Comparison of ENCODE assay signal across 11 mouse cellular contexts in the genomic region with DNA sequence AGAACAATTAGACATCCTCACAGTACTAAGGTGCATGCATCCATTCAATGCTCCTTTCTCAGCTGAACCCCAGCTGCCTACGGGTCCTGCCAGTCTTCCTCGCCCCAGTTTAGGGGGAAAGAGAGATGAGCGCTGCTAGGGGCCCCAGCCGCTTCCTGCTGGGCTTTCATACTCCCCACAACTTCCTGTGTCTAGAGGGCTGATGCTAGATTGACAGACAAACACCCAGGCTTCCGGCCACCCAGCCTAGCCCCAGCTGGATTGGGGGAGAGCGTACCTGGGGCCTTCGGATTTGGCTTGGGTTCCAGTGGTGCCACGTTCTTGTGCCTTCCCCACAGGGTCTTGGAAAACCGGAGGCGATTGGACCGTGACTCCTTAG. TPM values are rescaled to one million over a fixed set of nuclear protein-coding genes. Genes with fewer than 3 reads are reported as not detected.
DNase-seq lines count a peak whose midpoint lies in the region; ATAC-seq lines count a peak whose summit lies in the region.
"Had no signal": no experiment of that assay in that cellular context is flagged by ENCODE, and none has a peak within 500 bp of the region (broad histone marks: within the 10 kb centered on the region; RNA-seq: fewer than 3 reads in every experiment).

No protein-coding gene starts in this region.

- peak overlapping the region; percentile 60 for H3K4me2 ChIP-seq in liver, embryonic 15.5 days

- peak overlapping the region; percentile 41 for H3K9ac ChIP-seq in liver, embryonic 15.5 days

- no peaks in the 10 kb centered on the region for H3K4me1 ChIP-seq in brown adipose tissue, adult 24 weeks (ENCODE audit: control insufficient read depth, insufficient read depth, insufficient read length, low read length)
- H3K4me1 ChIP-seq in liver, embryonic 15.5 days (replicated peaks): peaks cover 13% of the 10 kb centered on the region

- peaks cover 6% of the 10 kb centered on the region; the same call in 1 of the 2 replicates for H3K27me3 ChIP-seq in liver, embryonic 15.5 days

- H3K36me3 ChIP-seq in liver, embryonic 15.5 days (replicated peaks): no peaks in the 10 kb centered on the region

- peak overlapping the region; percentile 42 for H3K4me3 ChIP-seq in brown adipose tissue, adult 24 weeks (ENCODE audit: insufficient read depth, low read depth, low read length)
- H3K4me3 ChIP-seq in liver, embryonic 15.5 days (replicated peaks): peak overlapping the region; percentile 47

- peak; percentile 89 for ATAC-seq in CD4-positive, CD25-positive, alpha-beta regulatory T cell, adult 4 months
- peak; percentile 54 for ATAC-seq in liver, embryonic 15.5 days (ENCODE audit: insufficient read depth)

- intact Hi-C loops in left cerebral cortex, postnatal 25 days (cut with DNase I): no loop called here

- 10% methylated on average over 11 of the region's 11 CpGs for WGBS in liver, embryonic 15.5 days (ENCODE audit: insufficient replicate concordance)

- peak; percentile 76 to 78 for DNase-seq in spleen, postnatal 36 days (ENCODE audit: low spot score in 2 of 2)
- no peak for DNase-seq in left cerebral cortex, postnatal 25 days (ENCODE audit: low spot score in 2 of 2)
- DNase-seq in embryo, embryonic 10 days (ENCODE audit: low spot score): no peak
- no peak for DNase-seq in adrenal gland, adult (ENCODE audit: inconsistent age in 2 of 2, low spot score in 1 of 2)
- DNase-seq: cerebellum, postnatal 36 days; kidney, postnatal 10 days had no signal

- no peak overlapping the region for H3K27ac ChIP-seq in brown adipose tissue, adult 24 weeks (replicated peaks; ENCODE audit: low read depth, low read length)
- no peak overlapping the region; the same call in 1 of the 2 replicates for H3K27ac ChIP-seq in liver, embryonic 15.5 days (replicated peaks)

- H3K9me3 ChIP-seq in liver, embryonic 15.5 days (replicated peaks): no peaks in the 10 kb centered on the region

RNA-seq across cellular contexts. Expression of a gene that starts 0.6 kb away (rescaled TPM):
- polyA plus RNA-seq in CD4-positive, CD25-positive, alpha-beta regulatory T cell, adult 4 months (2017; shearing (Covaris generic)): 100 to 1,000 TPM in 1 of 2 experiments, 10 to 100 TPM in 1; 91.5 to 117 TPM
- 1.9 TPM in 1 of 2 replicates, not detected in the other for polyA plus RNA-seq in brown adipose tissue, adult 24 weeks (2012; ENCODE audit: insufficient read depth, insufficient read length, missing spikeins)
- 2.4 and 4.0 TPM in 2 replicates for polyA plus RNA-seq in liver, embryonic 15.5 days (2015; fragmentation: Nextera tagmentation; extraction: Ambion mirVana)
- 1 to 10 TPM; 3.9 to 4.1 TPM for total RNA-seq in left cerebral cortex, postnatal 25 days (2021)

RNA-seq across cellular contexts. Expression of a gene that starts 13.5 kb away (rescaled TPM):
- 10 to 100 TPM; 11.0 to 14.0 TPM for polyA plus RNA-seq in CD4-positive, CD25-positive, alpha-beta regulatory T cell, adult 4 months (2017; shearing (Covaris generic))
- polyA plus RNA-seq in brown adipose tissue, adult 24 weeks (2012; ENCODE audit: insufficient read depth, insufficient read length, missing spikeins): 10.3 and 14.1 TPM in 2 replicates
- 6.2 and 6.7 TPM in 2 replicates for polyA plus RNA-seq in liver, embryonic 15.5 days (2015; fragmentation: Nextera tagmentation; extraction: Ambion mirVana)
- total RNA-seq in left cerebral cortex, postnatal 25 days (2021): 10 to 100 TPM; 55.0 to 56.7 TPM

RNA-seq across cellular contexts. Expression of a gene that starts 21.2 kb away (rescaled TPM):
- 100 to 1,000 TPM in 1 of 2 experiments, 10 to 100 TPM in 1; 86.6 to 132 TPM for polyA plus RNA-seq in CD4-positive, CD25-positive, alpha-beta regulatory T cell, adult 4 months (2017; shearing (Covaris generic))
- not detected in 2 replicates for polyA plus RNA-seq in brown adipose tissue, adult 24 weeks (2012; ENCODE audit: insufficient read depth, insufficient read length, missing spikeins)
- 7.2 and 9.2 TPM in 2 replicates for polyA plus RNA-seq in liver, embryonic 15.5 days (2015; fragmentation: Nextera tagmentation; extraction: Ambion mirVana)
- total RNA-seq in left cerebral cortex, postnatal 25 days (2021): not detected
- polyA plus RNA-seq: lung, embryonic 16.5 days had no signal

RNA-seq across cellular contexts. Expression of a gene that starts 49.8 kb away (rescaled TPM):
- polyA plus RNA-seq in CD4-positive, CD25-positive, alpha-beta regulatory T cell, adult 4 months (2017; shearing (Covaris generic)): 1 to 10 TPM in 1 of 2 experiments, under 1 TPM in 1; 0.58 to 1.2 TPM
- 0.67 TPM in 1 of 2 replicates, not detected in the other for polyA plus RNA-seq in brown adipose tissue, adult 24 weeks (2012; ENCODE audit: insufficient read depth, insufficient read length, missing spikeins)
- polyA plus RNA-seq in liver, embryonic 15.5 days (2015; fragmentation: Nextera tagmentation; extraction: Ambion mirVana): 0.52 and 0.83 TPM in 2 replicates
- not detected for total RNA-seq in left cerebral cortex, postnatal 25 days (2021)
- total RNA-seq: heart, adult 18-20 months had no signal

RNA-seq across cellular contexts. Expression of a gene that starts 52.4 kb away (rescaled TPM):
- 10 to 100 TPM; 58.1 to 59.3 TPM for polyA plus RNA-seq in CD4-positive, CD25-positive, alpha-beta regulatory T cell, adult 4 months (2017; shearing (Covaris generic))
- 23.0 and 27.9 TPM in 2 replicates for polyA plus RNA-seq in brown adipose tissue, adult 24 weeks (2012; ENCODE audit: insufficient read depth, insufficient read length, missing spikeins)
- 36.1 and 39.1 TPM in 2 replicates for polyA plus RNA-seq in liver, embryonic 15.5 days (2015; fragmentation: Nextera tagmentation; extraction: Ambion mirVana)
- 100 to 1,000 TPM; 179 to 230 TPM for total RNA-seq in left cerebral cortex, postnatal 25 days (2021)

Comparison
In these comparisons a context has a peak if more than half of its experiments do, and no peak if none do; other contexts are left out.
1. DNase-seq: peak in spleen, postnatal 36 days (2 of 2); none in left cerebral cortex, postnatal 25 days (0 of 2), embryo, embryonic 10 days (single experiment) and adrenal gland, adult (0 of 2).
2. RNA of a gene that starts 0.6 kb away (polyA plus RNA-seq): 91.5 to 117 TPM in CD4-positive, CD25-positive, alpha-beta regulatory T cell, adult 4 months; 2.4 to 4.0 TPM in liver, embryonic 15.5 days and 1.9 TPM in brown adipose tissue, adult 24 weeks; every median in the first group is over 10 times any median in the second.